Mouse (Mus musculus): ENCODE measurements around the gene Fam129a. TPM values are rescaled to one million over a fixed set of nuclear protein-coding genes. Genes with fewer than 3 reads are reported as not detected.
"Not testable (repeated sequence)": the region's sequence is repeated elsewhere in the genome, so short reads cannot be mapped to it uniquely, and the experiment has no call there.

The Fam129a gene
- polyA plus RNA-seq, 1 experiment from 2014 or later = 4.7 TPM

- ATAC-seq (ENCODE audit: low FRiP score, low read depth) = no peak
- H3K4me2 ChIP-seq (replicated peaks) = no peak overlapping the region
- no peak overlapping the region for H3K4me3 ChIP-seq
- no peaks in the 10 kb centered on the region for H3K27me3 ChIP-seq (replicated peaks)
- no peaks in the 10 kb centered on the region for H3K9me3 ChIP-seq
- H3K36me3 ChIP-seq = no peaks in the 10 kb centered on the region
- H3K9ac ChIP-seq = no peak overlapping the region
- 74% methylated on average over 11 of the region's 11 CpGs for WGBS
- no peaks in the 10 kb centered on the region for H3K4me1 ChIP-seq
- H3K27ac ChIP-seq = no peak overlapping the region
These were observed 145.2 kb downstream of the Fam129a start for GRCm38 (mm10) chr1:151716024-151716710.

- H3K36me3 ChIP-seq = no peaks in the 10 kb centered on the region
- ATAC-seq (ENCODE audit: low FRiP score, low read depth) = no peak
- H3K27me3 ChIP-seq (replicated peaks) = no peaks in the 10 kb centered on the region
- no peaks in the 10 kb centered on the region for H3K9me3 ChIP-seq
- H3K4me2 ChIP-seq (replicated peaks) = no peak overlapping the region
- no peak overlapping the region for H3K27ac ChIP-seq
- 96% methylated on average over 5 of the region's 5 CpGs for WGBS
- no peaks in the 10 kb centered on the region for H3K4me1 ChIP-seq
- H3K9ac ChIP-seq = no peak overlapping the region
- H3K4me3 ChIP-seq = no peak overlapping the region
These were observed 146.6 kb downstream of the Fam129a start for GRCm38 (mm10) chr1:151717624-151718023.

- ATAC-seq (ENCODE audit: low FRiP score, low read depth) = no peak
- no peaks in the 10 kb centered on the region for H3K9me3 ChIP-seq
- H3K27me3 ChIP-seq (replicated peaks) = no peaks in the 10 kb centered on the region
- H3K9ac ChIP-seq = no peak overlapping the region
- WGBS = 87% methylated on average over 8 of the region's 8 CpGs
- no peak overlapping the region for H3K27ac ChIP-seq
- H3K36me3 ChIP-seq = no peaks in the 10 kb centered on the region
- no peak overlapping the region for H3K4me3 ChIP-seq
- no peaks in the 10 kb centered on the region for H3K4me1 ChIP-seq
- no peak overlapping the region for H3K4me2 ChIP-seq (replicated peaks)
These were observed 147.6 kb downstream of the Fam129a start for GRCm38 (mm10) chr1:151718575-151718974.

- Histone ChIP-seq H3K27me3 (replicated peaks) (no peaks in the 10 kb centered on the region), H3K4me2 (replicated peaks) (no peak overlapping the region), H3K27ac (no peak overlapping the region), H3K36me3 (no peaks in the 10 kb centered on the region), H3K4me3 (no peak overlapping the region), H3K9ac (no peak overlapping the region), H3K9me3 (no peaks in the 10 kb centered on the region), H3K4me1 (no peaks in the 10 kb centered on the region)
- WGBS = 89% methylated on average over 5 of the region's 5 CpGs
- ATAC-seq (ENCODE audit: low FRiP score, low read depth) = no peak
These were observed 148.9 kb downstream of the Fam129a start for GRCm38 (mm10) chr1:151719911-151720310.

GRCm38 (mm10) chr1:151720566-151720965 lies 149.6 kb downstream of the Fam129a start:
- H3K4me1 ChIP-seq = no peaks in the 10 kb centered on the region
- no peak overlapping the region for H3K4me3 ChIP-seq
- ATAC-seq (ENCODE audit: low FRiP score, low read depth) = no peak
- H3K9ac ChIP-seq = no peak overlapping the region
- H3K27ac ChIP-seq = no peak overlapping the region
- H3K27me3 ChIP-seq (replicated peaks) = no peaks in the 10 kb centered on the region
- no peaks in the 10 kb centered on the region for H3K9me3 ChIP-seq
- H3K4me2 ChIP-seq (replicated peaks) = no peak overlapping the region
- WGBS = 92% methylated on average over 2 of the region's 2 CpGs
- no peaks in the 10 kb centered on the region for H3K36me3 ChIP-seq

GRCm38 (mm10) chr1:151721357-151721983 lies 150.5 kb downstream of the Fam129a start:
- no peak for ATAC-seq (ENCODE audit: low FRiP score, low read depth)
- Histone ChIP-seq H3K4me1 (no peaks in the 10 kb centered on the region), H3K27me3 (replicated peaks) (no peaks in the 10 kb centered on the region), H3K27ac (no peak overlapping the region), H3K36me3 (no peaks in the 10 kb centered on the region), H3K9me3 (no peaks in the 10 kb centered on the region), H3K9ac (no peak overlapping the region), H3K4me2 (replicated peaks) (no peak overlapping the region), H3K4me3 (no peak overlapping the region)
- whole genome bisulfite sequencing = 85% methylated on average over 10 of the region's 10 CpGs

- no peak for ATAC-seq (ENCODE audit: low FRiP score, low read depth)
- Histone ChIP-seq H3K4me3 (no peak overlapping the region), H3K4me1 (no peaks in the 10 kb centered on the region), H3K27ac (no peak overlapping the region), H3K36me3 (no peaks in the 10 kb centered on the region), H3K9ac (no peak overlapping the region), H3K9me3 (no peaks in the 10 kb centered on the region), H3K27me3 (replicated peaks) (no peaks in the 10 kb centered on the region), H3K4me2 (replicated peaks) (no peak overlapping the region)
- WGBS = 89% methylated on average over 4 of the region's 4 CpGs
These were observed 152.8 kb downstream of the Fam129a start for GRCm38 (mm10) chr1:151723771-151724170.

- 82% methylated on average over 2 of the region's 2 CpGs for WGBS
- no peaks in the 10 kb centered on the region for H3K27me3 ChIP-seq (replicated peaks)
These were observed 154.6 kb downstream of the Fam129a start for GRCm38 (mm10) chr1:151725590-151725989.

GRCm38 (mm10) chr1:151726358-151726757 lies 155.4 kb downstream of the Fam129a start:
- no peak for ATAC-seq (ENCODE audit: low FRiP score, low read depth)
- H3K4me2 ChIP-seq (replicated peaks) = no peak overlapping the region
- H3K4me1 ChIP-seq = no peaks in the 10 kb centered on the region
- no peak overlapping the region for H3K27ac ChIP-seq
- no peaks in the 10 kb centered on the region for H3K36me3 ChIP-seq
- H3K27me3 ChIP-seq (replicated peaks) = no peaks in the 10 kb centered on the region
- H3K9me3 ChIP-seq = no peaks in the 10 kb centered on the region
- 78% methylated on average over 6 of the region's 6 CpGs for WGBS
- H3K9ac ChIP-seq = no peak overlapping the region
- no peak overlapping the region for H3K4me3 ChIP-seq

More at GRCm38 (mm10) chr1:151725590-151725989, 154.6 kb downstream of the Fam129a start:
- Histone ChIP-seq H3K4me2 (replicated peaks) (no peak overlapping the region), H3K36me3 (no peaks in the 10 kb centered on the region), H3K9ac (no peak overlapping the region), H3K27ac (no peak overlapping the region), H3K9me3 (no peaks in the 10 kb centered on the region), H3K4me1 (no peaks in the 10 kb centered on the region), H3K4me3 (no peak overlapping the region)
- no peak for ATAC-seq (ENCODE audit: low FRiP score, low read depth)

GRCm38 (mm10) chr1:151728141-151728540 lies 157.2 kb downstream of the Fam129a start:
- WGBS = 89% methylated on average over 4 of the region's 4 CpGs

GRCm38 (mm10) chr1:151737146-151737545 lies 166.2 kb downstream of the Fam129a start:
- Histone ChIP-seq H3K4me3 (no peak overlapping the region), H3K9ac (no peak overlapping the region), H3K9me3 (no peaks in the 10 kb centered on the region), H3K27ac (no peak overlapping the region), H3K4me1 (no peaks in the 10 kb centered on the region), H3K4me2 (replicated peaks) (no peak overlapping the region), H3K36me3 (no peaks in the 10 kb centered on the region), H3K27me3 (replicated peaks) (no peaks in the 10 kb centered on the region)
- no peak for ATAC-seq (ENCODE audit: low FRiP score, low read depth)
- WGBS = 84% methylated on average over 2 of the region's 2 CpGs

More at GRCm38 (mm10) chr1:151728141-151728540, 157.2 kb downstream of the Fam129a start:
- no peak overlapping the region for H3K4me2 ChIP-seq (replicated peaks)
- no peak overlapping the region for H3K27ac ChIP-seq
- no peaks in the 10 kb centered on the region for H3K36me3 ChIP-seq
- no peaks in the 10 kb centered on the region for H3K9me3 ChIP-seq
- H3K4me1 ChIP-seq = no peaks in the 10 kb centered on the region
- no peak overlapping the region for H3K9ac ChIP-seq
- ATAC-seq (ENCODE audit: low FRiP score, low read depth) = no peak
- no peak overlapping the region for H3K4me3 ChIP-seq
- H3K27me3 ChIP-seq (replicated peaks) = no peaks in the 10 kb centered on the region

- Histone ChIP-seq H3K4me3 (no peak overlapping the region), H3K9me3 (no peaks in the 10 kb centered on the region), H3K4me2 (replicated peaks) (no peak overlapping the region), H3K9ac (no peak overlapping the region), H3K4me1 (no peaks in the 10 kb centered on the region), H3K27ac (no peak overlapping the region), H3K27me3 (replicated peaks) (no peaks in the 10 kb centered on the region), H3K36me3 (no peaks in the 10 kb centered on the region)
- 92% methylated on average over 7 of the region's 7 CpGs for WGBS
- ATAC-seq (ENCODE audit: low FRiP score, low read depth) = no peak
These were observed 170.2 kb downstream of the Fam129a start for GRCm38 (mm10) chr1:151741199-151741621.

- not testable (repeated sequence) for H3K27ac ChIP-seq; H3K9me3 ChIP-seq; H3K4me3 ChIP-seq; H3K4me2 ChIP-seq (replicated peaks); H3K36me3 ChIP-seq; ATAC-seq (ENCODE audit: low FRiP score, low read depth); H3K27me3 ChIP-seq (replicated peaks); H3K4me1 ChIP-seq; H3K9ac ChIP-seq
- 94% methylated on average over 2 of the region's 2 CpGs for WGBS
These were observed 178.9 kb downstream of the Fam129a start for GRCm38 (mm10) chr1:151749894-151750293.

Data from neural tube, embryonic 12.5 days (tissue).